Mouse (Mus musculus) spleen, adult 2 months (tissue): ENCODE data around the gene Slc4a1. TPM values are rescaled to one million over a fixed set of nuclear protein-coding genes. Genes with fewer than 3 reads are reported as not detected.

Source experiments
- DNase-seq, 2 experiments: peaks; one replicate each; pipeline versions ENCODE4 v3.0.0 to v3.0.0-alpha.2; 2012 to 2021; ENCODE audit warnings: low spot score in 2 of 2, low read depth in 1 of 2
- H3K27ac ChIP-seq: fragments of 200-500 bp; 2 replicates; pipeline ENCODE4 v1.5.1; 2012; ENCODE audit warnings: low read length, inconsistent platforms; ENCODE audit not compliant: insufficient read depth
- H3K27me3 ChIP-seq: fragments of 200-500 bp; 2 replicates; pipeline ENCODE4 v1.6.1; 2012; ENCODE audit warnings: mild to moderate bottlenecking, moderate library complexity, low read length, inconsistent platforms; ENCODE audit not compliant: control insufficient read depth, insufficient read depth
- H3K36me3 ChIP-seq: fragments of 200-500 bp; 2 replicates; pipeline ENCODE4 v1.6.1; 2012; ENCODE audit warnings: mild to moderate bottlenecking, low read length, inconsistent platforms; ENCODE audit not compliant: control insufficient read depth, insufficient read depth
- H3K4me1 ChIP-seq: fragments of 200-500 bp; 2 replicates; pipeline ENCODE4 v1.6.1; 2011; ENCODE audit warnings: inconsistent platforms; ENCODE audit not compliant: control insufficient read depth, insufficient read depth, insufficient read length
- H3K4me3 ChIP-seq: fragments of 200-500 bp; 2 replicates; pipeline ENCODE4 v1.5.1; 2011; ENCODE audit warnings: mild to moderate bottlenecking, inconsistent platforms; ENCODE audit not compliant: insufficient read depth, insufficient read length; ENCODE audit errors: extremely low read depth
- CTCF ChIP-seq: fragments of 200-500 bp; IDR thresholded peaks from 2 replicates; pipeline ENCODE4 v1.5.1; 2011; ENCODE audit warnings: mild to moderate bottlenecking, inconsistent platforms; ENCODE audit not compliant: insufficient read depth, insufficient read length, insufficient replicate concordance; ENCODE audit errors: extremely low read depth
- POLR2A ChIP-seq: fragments of 200-500 bp; IDR thresholded peaks from 2 replicates; pipeline ENCODE4 v1.6.1; 2011; ENCODE audit warnings: low read depth, low read length, inconsistent platforms
- WGBS: fragments of 180-500 bp; shearing (Covaris S2); methylation state at CpG from one replicate; pipeline ENCODE4 v1.1.7; 2018; 5-methylcytosine and 5-hydroxymethylcytosine counted together
- polyA plus RNA-seq: library from polyadenylated mRNA; depleted of rRNA; stranded (reverse); fragments of >200 nt; gene quantifications from 2 replicates; pipeline ENCODE4 v1.2.3, GENCODE M21; 2012

Gene Slc4a1
- polyA plus RNA-seq, 1 experiment = 381 TPM

DNA sequence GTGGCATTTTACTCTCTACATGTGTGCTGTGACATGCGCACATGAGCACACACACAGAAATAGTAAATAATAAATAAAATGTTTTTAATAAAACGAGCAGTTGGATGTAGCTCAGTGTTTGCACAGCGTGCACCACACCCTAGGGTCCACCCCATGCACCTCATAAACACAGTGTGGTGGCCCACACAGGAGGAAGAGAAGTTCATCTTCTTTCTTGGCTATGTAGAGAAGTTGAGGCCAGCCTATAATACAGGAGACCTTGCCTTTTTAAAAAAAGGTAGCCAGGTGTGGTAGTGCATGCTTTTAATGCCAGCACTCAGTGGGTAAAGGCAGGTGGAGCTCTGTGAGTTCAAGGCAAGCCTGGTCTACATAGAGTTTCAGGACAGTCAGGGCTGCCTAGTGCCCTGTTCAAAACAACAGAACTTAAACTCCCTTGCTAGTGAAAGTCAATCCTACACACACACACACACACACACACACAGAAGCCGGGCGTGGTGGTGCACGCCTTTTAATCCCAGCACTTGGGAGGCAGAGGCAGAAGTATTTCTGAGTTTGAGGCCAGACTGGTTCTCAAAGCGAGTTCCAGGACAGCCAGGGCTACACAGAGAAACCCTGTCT lies 8.2 kb upstream of the Slc4a1 start:
- H3K27ac ChIP-seq = no peak overlapping the region
- no peaks in the 10 kb centered on the region for H3K36me3 ChIP-seq
- 82% methylated on average over 7 of the region's 7 CpGs for WGBS
- no peak overlapping the region for H3K4me3 ChIP-seq
- no peak for DNase-seq
- no peaks in the 10 kb centered on the region for H3K4me1 ChIP-seq
- peaks cover 6% of the 10 kb centered on the region for H3K27me3 ChIP-seq
- TF ChIP-seq POLR2A = no peak
- no peak for TF ChIP-seq CTCF

DNA sequence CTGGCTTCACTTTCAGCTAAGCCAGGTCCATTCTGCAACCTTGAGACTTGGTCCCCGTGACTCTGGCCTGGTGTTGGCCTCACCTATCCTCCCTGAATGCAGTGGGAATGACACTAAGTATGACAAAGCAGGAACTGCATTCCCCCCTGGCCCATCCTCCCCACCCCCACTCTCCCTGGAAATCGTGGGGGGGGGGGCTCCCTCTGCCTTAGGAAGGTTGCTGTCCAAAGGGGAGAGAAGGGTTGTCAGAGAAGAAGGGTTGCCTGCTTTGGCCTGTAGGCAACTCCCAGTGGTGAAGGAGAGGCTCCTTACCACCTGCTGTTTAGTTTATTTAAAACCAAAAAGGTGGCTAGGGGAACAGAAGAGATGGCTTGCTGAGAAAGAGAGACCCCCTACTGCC lies 7.6 kb upstream of the Slc4a1 start:
- TF ChIP-seq CTCF (no peak), POLR2A (no peak)
- no peak overlapping the region for H3K4me3 ChIP-seq
- peaks cover 6% of the 10 kb centered on the region for H3K27me3 ChIP-seq
- DNase-seq = no peak
- no peak overlapping the region; the same call in 1 of the 2 replicates for H3K27ac ChIP-seq
- H3K36me3 ChIP-seq = no peaks in the 10 kb centered on the region
- 47% methylated on average over 2 of the region's 2 CpGs for WGBS
- no peaks in the 10 kb centered on the region for H3K4me1 ChIP-seq

DNA sequence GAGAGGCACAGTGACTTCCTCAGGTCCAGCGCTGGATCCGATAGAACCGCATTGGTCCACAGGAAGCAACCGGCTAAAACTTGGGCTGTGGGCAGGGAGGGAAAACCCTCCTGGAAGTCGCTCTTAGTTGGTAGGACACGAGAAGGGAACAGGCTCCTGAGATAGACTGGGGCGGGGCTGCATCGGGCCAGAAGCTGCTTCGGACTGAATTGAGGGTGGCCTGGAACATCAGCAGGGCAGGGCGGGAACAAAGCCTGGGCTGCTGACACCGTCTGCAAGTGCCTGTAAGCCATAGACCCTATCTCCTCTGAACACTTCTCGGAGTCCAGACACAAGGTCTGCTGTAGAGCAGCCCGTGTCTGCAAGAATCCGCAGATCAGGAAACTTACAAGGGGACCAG lies 6.9 kb upstream of the Slc4a1 start:
- no peak for TF ChIP-seq CTCF
- TF ChIP-seq POLR2A = no peak
- peaks cover 6% of the 10 kb centered on the region for H3K27me3 ChIP-seq
- DNase-seq = no peak
- no peak overlapping the region for H3K4me3 ChIP-seq
- no peaks in the 10 kb centered on the region for H3K36me3 ChIP-seq
- no peak overlapping the region for H3K27ac ChIP-seq
- no peaks in the 10 kb centered on the region for H3K4me1 ChIP-seq
- 57% methylated on average over 14 of the region's 14 CpGs for WGBS

DNA sequence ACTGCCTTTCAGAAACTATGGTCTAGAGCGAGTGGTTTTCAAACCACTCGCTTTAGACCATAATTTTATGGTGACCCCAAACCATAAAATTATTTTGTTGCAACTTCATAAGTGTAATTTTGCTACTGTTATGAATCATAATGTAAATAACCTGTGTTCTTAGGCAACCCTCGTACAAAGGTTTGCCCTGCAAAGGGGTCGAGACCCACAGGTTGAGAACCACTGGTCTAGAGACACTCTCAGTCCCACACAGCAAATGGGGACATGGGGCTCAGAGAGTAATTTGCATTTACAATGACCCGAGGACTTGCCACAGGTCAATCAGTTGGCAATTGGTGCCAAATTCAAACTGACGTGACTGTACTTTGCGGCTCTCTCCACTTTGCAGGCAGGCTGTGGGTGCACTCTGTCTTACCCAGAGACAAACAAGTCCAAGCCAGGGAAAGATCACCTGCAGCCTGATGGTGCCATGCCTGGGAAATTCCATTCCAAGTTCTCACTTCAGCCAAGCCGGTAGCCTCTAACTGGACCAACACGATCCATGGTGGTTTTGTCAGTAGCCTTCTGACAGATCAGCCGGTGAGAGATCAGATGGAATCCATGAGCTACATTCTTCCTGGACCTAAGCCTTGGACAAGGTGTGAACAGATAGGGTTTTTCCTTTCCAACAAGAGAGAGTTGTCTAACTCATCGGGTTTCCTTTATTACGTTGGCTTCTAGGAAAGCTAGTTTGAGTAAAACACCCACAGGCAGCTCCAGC lies 6.1 kb upstream of the Slc4a1 start:
- Histone ChIP-seq H3K36me3 (no peaks in the 10 kb centered on the region), H3K4me1 (no peaks in the 10 kb centered on the region), H3K27me3 (peaks cover 6% of the 10 kb centered on the region), H3K27ac (no peak overlapping the region), H3K4me3 (no peak overlapping the region)
- WGBS = 91% methylated on average over 12 of the region's 12 CpGs
- DNase-seq = no peak
- TF ChIP-seq POLR2A (no peak), CTCF (no peak)

DNA sequence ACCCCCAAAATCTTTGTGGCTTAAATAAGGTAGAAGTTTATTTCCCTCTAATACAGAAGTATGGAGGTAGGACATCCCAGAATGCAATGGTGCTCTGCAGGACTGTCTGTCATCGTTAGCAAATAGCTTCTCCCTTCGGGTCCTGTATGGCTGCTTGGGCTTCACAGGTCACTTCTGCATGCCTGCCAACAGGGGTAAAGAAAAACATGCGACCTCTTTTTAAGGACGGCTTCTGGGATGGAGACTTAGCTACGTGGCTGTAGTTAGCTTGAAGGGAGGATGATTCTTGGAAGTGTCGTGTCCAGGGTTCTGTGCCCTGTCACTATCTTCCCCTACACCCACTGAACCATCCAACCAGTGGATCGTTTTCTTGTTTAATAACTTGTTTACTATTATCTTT lies 4.3 kb upstream of the Slc4a1 start:
- H3K27me3 ChIP-seq = peaks cover 1% of the 10 kb centered on the region; the same call in 1 of the 2 replicates
- H3K4me3 ChIP-seq = no peak overlapping the region
- WGBS = 64% methylated on average over 7 of the region's 7 CpGs
- DNase-seq = no peak
- no peaks in the 10 kb centered on the region for H3K36me3 ChIP-seq
- no peak for TF ChIP-seq CTCF
- no peak for TF ChIP-seq POLR2A
- no peak overlapping the region for H3K27ac ChIP-seq
- H3K4me1 ChIP-seq = no peaks in the 10 kb centered on the region

DNA sequence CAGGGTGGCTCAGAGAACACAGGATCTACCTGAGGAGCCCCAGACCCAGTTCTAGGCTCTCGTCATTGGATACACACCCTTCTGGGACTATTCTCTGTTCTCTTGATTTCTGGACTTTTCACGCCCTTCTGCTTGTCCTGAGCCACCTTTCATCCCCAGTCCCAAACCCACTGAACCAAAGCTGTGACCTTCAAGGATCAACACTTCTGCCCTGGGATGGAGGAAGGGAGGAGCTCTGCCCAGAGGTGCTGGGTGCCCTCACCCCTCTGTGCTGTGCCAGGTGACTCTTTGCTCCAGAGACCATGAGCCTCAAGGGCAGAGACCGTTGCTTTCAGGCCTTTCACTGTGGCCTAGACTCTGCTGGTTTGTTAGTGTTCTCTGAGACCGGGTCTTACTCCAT lies 3.3 kb upstream of the Slc4a1 start:
- TF ChIP-seq POLR2A (no peak), CTCF (no peak)

DNA sequence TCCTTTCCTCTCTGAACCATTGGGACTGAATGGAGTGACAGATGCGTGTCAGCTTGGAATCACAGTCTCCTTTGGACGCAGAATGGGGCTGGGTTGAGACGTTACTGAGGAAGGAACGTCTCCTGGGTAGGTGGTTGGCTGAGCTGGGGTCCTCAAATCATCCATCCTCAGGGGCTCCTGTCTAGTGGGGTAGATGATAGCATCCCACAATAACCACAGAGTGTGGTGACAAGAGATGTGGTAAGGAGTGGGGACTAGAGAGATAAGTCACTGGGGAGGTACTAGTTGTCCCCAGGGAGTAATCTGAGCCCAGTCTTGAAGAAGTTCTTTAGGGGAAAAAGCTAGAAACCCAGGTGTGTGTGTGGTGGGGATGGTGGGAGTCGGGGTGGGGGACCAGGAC lies 2.3 kb upstream of the Slc4a1 start:
- no peaks in the 10 kb centered on the region for H3K27me3 ChIP-seq
- WGBS = 37% methylated on average over 5 of the region's 5 CpGs
- H3K4me3 ChIP-seq = no peak overlapping the region
- no peaks in the 10 kb centered on the region for H3K36me3 ChIP-seq
- no peaks in the 10 kb centered on the region for H3K4me1 ChIP-seq
- DNase-seq = no peak
- no peak overlapping the region for H3K27ac ChIP-seq
- no peak for TF ChIP-seq POLR2A
- TF ChIP-seq CTCF = no peak

More for the DNA sequence above, 3.3 kb upstream of the Slc4a1 start:
- Histone ChIP-seq H3K4me1 (no peaks in the 10 kb centered on the region), H3K4me3 (no peak overlapping the region), H3K27me3 (no peaks in the 10 kb centered on the region), H3K36me3 (no peaks in the 10 kb centered on the region), H3K27ac (no peak overlapping the region)
- WGBS = 75% methylated on average over 4 of the region's 4 CpGs
- DNase-seq = no peak
